In genomic region chr15:94655811-94656323, GRCm38 (mm10) we compare ENCODE assay signal across 22 mouse cellular contexts. TPM values are rescaled to one million over a fixed set of nuclear protein-coding genes. Genes with fewer than 3 reads are reported as not detected.
A peak's percentile ranks its signal among the peaks of the same experiment; 100 is the strongest.
DNase-seq lines count a peak whose midpoint lies in the region; ATAC-seq lines count a peak whose summit lies in the region.
"Had no signal": no experiment of that assay in that cellular context is flagged by ENCODE, and none has a peak within 500 bp of the region (broad histone marks: within the 10 kb centered on the region; RNA-seq: fewer than 3 reads in every experiment).

No protein-coding gene starts in this region.

- DNase-seq in gastrocnemius, adult 18-20 months (ENCODE audit: low spot score) = peak; percentile 80
- DNase-seq in gastrocnemius, postnatal 14 days = no peak
- peak; percentile 23 for DNase-seq in heart, adult 8-10 months (ENCODE audit: low spot score)
- no peak for DNase-seq in heart, postnatal 36 days
- DNase-seq in midbrain, embryonic 11.5 days (ENCODE audit: low spot score, missing footprints) = peak; percentile 49
- no peak for DNase-seq in adrenal gland, postnatal 36 days
- DNase-seq in spleen, postnatal 4 days (ENCODE audit: low spot score in 2 of 2) = no peak
- DNase-seq: adrenal gland, postnatal 10 days; cerebellum, postnatal 10 days; kidney, adult 18-20 months; layer of hippocampus, adult 9-11 months had no signal

- no peaks in the 10 kb centered on the region for H3K36me3 ChIP-seq in midbrain, embryonic 11.5 days (ENCODE audit: control insufficient read depth, insufficient read depth, low read length)
- H3K36me3 ChIP-seq in midbrain, embryonic 13.5 days = no peaks in the 10 kb centered on the region
- H3K36me3 ChIP-seq: embryonic facial prominence, embryonic 10.5 days; hindbrain, embryonic 12.5 days; limb, embryonic 13.5 days; liver, embryonic 12.5 days; neural tube, embryonic 13.5 days had no signal

- no peak overlapping the region for H3K9ac ChIP-seq in midbrain, embryonic 11.5 days (ENCODE audit: low read length)
- H3K9ac ChIP-seq in midbrain, embryonic 13.5 days (replicated peaks) = no peak overlapping the region
- H3K9ac ChIP-seq: hindbrain, embryonic 12.5 days; limb, embryonic 13.5 days; liver, embryonic 12.5 days; neural tube, embryonic 13.5 days had no signal

- H3K9me3 ChIP-seq in midbrain, embryonic 11.5 days (ENCODE audit: control insufficient read depth, low read length) = no peaks in the 10 kb centered on the region
- H3K9me3 ChIP-seq in midbrain, embryonic 13.5 days = no peaks in the 10 kb centered on the region
- H3K9me3 ChIP-seq: embryonic facial prominence, embryonic 10.5 days; hindbrain, embryonic 12.5 days; limb, embryonic 13.5 days; liver, embryonic 12.5 days; megakaryocyte, embryonic 14.5 days; neural tube, embryonic 13.5 days had no signal

- intact Hi-C loops in gastrocnemius, postnatal 14 days (cut with DNase I; ENCODE audit: low total_unique reads) = no loop called here
- intact Hi-C loops in heart, postnatal 36 days (cut with DNase I) = no loop called here

- H3K4me2 ChIP-seq in midbrain, embryonic 11.5 days = no peak overlapping the region
- no peak overlapping the region for H3K4me2 ChIP-seq in midbrain, embryonic 13.5 days (replicated peaks)
- H3K4me2 ChIP-seq: heart, embryonic 11.5 days; hindbrain, embryonic 12.5 days; limb, embryonic 13.5 days; liver, embryonic 12.5 days; neural tube, embryonic 13.5 days had no signal

- H3K4me3 ChIP-seq in midbrain, embryonic 11.5 days (ENCODE audit: low read depth, low read length) = no peak overlapping the region
- no peak overlapping the region for H3K4me3 ChIP-seq in midbrain, embryonic 13.5 days (replicated peaks)
- H3K4me3 ChIP-seq: embryonic facial prominence, embryonic 10.5 days; hindbrain, embryonic 12.5 days; limb, embryonic 13.5 days; liver, embryonic 12.5 days; megakaryocyte, embryonic 14.5 days; myocyte; neural tube, embryonic 13.5 days had no signal

- H3K27ac ChIP-seq in midbrain, embryonic 11.5 days (ENCODE audit: low read depth, low read length) = no peak overlapping the region
- no peak overlapping the region for H3K27ac ChIP-seq in midbrain, embryonic 13.5 days
- H3K27ac ChIP-seq: embryonic facial prominence, embryonic 10.5 days; hindbrain, embryonic 12.5 days; limb, embryonic 13.5 days; liver, embryonic 12.5 days; neural tube, embryonic 13.5 days had no signal

- peaks cover 10% of the 10 kb centered on the region for H3K4me1 ChIP-seq in midbrain, embryonic 11.5 days (ENCODE audit: control insufficient read depth, insufficient read depth, low read length)
- H3K4me1 ChIP-seq in midbrain, embryonic 13.5 days (replicated peaks) = peaks cover 18% of the 10 kb centered on the region
- H3K4me1 ChIP-seq: liver, embryonic 12.5 days had no signal

- ATAC-seq in midbrain, embryonic 11.5 days (ENCODE audit: low FRiP score) = no peak
- ATAC-seq in midbrain, embryonic 13.5 days = no peak
- ATAC-seq: forebrain, embryonic 16.5 days; liver, embryonic 12.5 days; midbrain, embryonic 16.5 days had no signal

- WGBS in midbrain, embryonic 11.5 days = 89% methylated on average over 13 of the region's 13 CpGs
- WGBS in midbrain, embryonic 13.5 days = 90% methylated on average over 13 of the region's 13 CpGs

- H3K27me3 ChIP-seq in midbrain, embryonic 11.5 days (ENCODE audit: control insufficient read depth, insufficient read depth, low read length) = no peaks in the 10 kb centered on the region
- H3K27me3 ChIP-seq in midbrain, embryonic 13.5 days = no peaks in the 10 kb centered on the region
- H3K27me3 ChIP-seq: hindbrain, embryonic 12.5 days; limb, embryonic 13.5 days; liver, embryonic 12.5 days; neural tube, embryonic 13.5 days had no signal

RNA-seq across cellular contexts. Expression of gene Tmem117, which starts 26.8 kb away (rescaled TPM):
- total RNA-seq in gastrocnemius, adult 18-20 months (2021) = 10 to 100 TPM; 15.6 to 19.1 TPM
- 10 to 100 TPM; 26.8 to 30.0 TPM for total RNA-seq in gastrocnemius, postnatal 14 days (2021)
- total RNA-seq in heart, adult 8-10 months (2022) = 10 to 100 TPM; 10.2 to 13.9 (median 12.8) TPM
- total RNA-seq in heart, postnatal 36 days (2021) = 10 to 100 TPM; 14.1 to 14.8 TPM
- 1.5 and 1.7 TPM in 2 replicates for polyA plus RNA-seq in midbrain, embryonic 11.5 days (2014; fragmentation: Nextera tagmentation; extraction: Ambion mirVana)
- 3.3 and 3.8 TPM in 2 replicates for polyA plus RNA-seq in midbrain, embryonic 13.5 days (2015; fragmentation: Nextera tagmentation; extraction: Ambion mirVana)
- total RNA-seq in adrenal gland, postnatal 36 days (2021) = 1 to 10 TPM; 4.2 to 5.1 TPM
- polyA plus RNA-seq: liver, embryonic 12.5 days had no signal

Comparison
In these comparisons a context has a peak if more than half of its experiments do, and no peak if none do; other contexts are left out.
1. DNase-seq: peak in gastrocnemius, adult 18-20 months (single experiment), heart, adult 8-10 months (single experiment) and midbrain, embryonic 11.5 days (single experiment); none in gastrocnemius, postnatal 14 days (single experiment), heart, postnatal 36 days (0 of 2), adrenal gland, postnatal 36 days (0 of 2) and spleen, postnatal 4 days (0 of 2).